Mouse (Mus musculus) stomach, embryonic 14.5 days (tissue): ENCODE data around the gene Sertad2. TPM values are rescaled to one million over a fixed set of nuclear protein-coding genes. Genes with fewer than 3 reads are reported as not detected.

ENCODE experiments used
- ATAC-seq: fragments of 200-750 bp; cut with Nextera tagmentation; 2 replicates; pipeline ENCODE4 v1.8.0; 2017; ENCODE audit warnings: low read depth, moderate TSS enrichment; ENCODE audit not compliant: insufficient number of reproducible peaks, insufficient read depth, low FRiP score
- H3K27ac ChIP-seq: fragments of 300-500 bp; sonication (generic); 2 replicates; pipeline ENCODE4 v1.5.1; 2014; ENCODE audit warnings: mild to moderate bottlenecking, low read length, moderate library complexity, mixed read lengths
- H3K27me3 ChIP-seq: fragments of 300-500 bp; sonication (generic); 2 replicates; pipeline ENCODE4 v1.6.1; 2014; ENCODE audit warnings: low read length, control low read depth, mixed read lengths; ENCODE audit not compliant: control insufficient read depth, insufficient read depth
- H3K36me3 ChIP-seq: fragments of 300-500 bp; sonication (generic); 2 replicates; pipeline ENCODE4 v1.6.1; 2014; ENCODE audit warnings: mild to moderate bottlenecking, control low read depth, low read length, moderate library complexity, mixed read lengths; ENCODE audit not compliant: control insufficient read depth, insufficient read depth
- H3K4me1 ChIP-seq: fragments of 300-500 bp; sonication (generic); 2 replicates; pipeline ENCODE4 v1.6.1; 2014; ENCODE audit warnings: low read length, control low read depth, mixed read lengths; ENCODE audit not compliant: control insufficient read depth, insufficient read depth
- H3K4me2 ChIP-seq: fragments of 300-500 bp; sonication (generic); replicated peaks from 2 replicates; pipeline ENCODE4 v1.6.1; 2014; ENCODE audit warnings: low read depth, low read length, control low read depth
- H3K4me3 ChIP-seq: fragments of 300-500 bp; sonication (generic); 2 replicates; pipeline ENCODE4 v1.5.1; 2014; ENCODE audit warnings: low read depth, low read length, control low read depth
- H3K9ac ChIP-seq: fragments of 300-500 bp; sonication (generic); replicated peaks from 2 replicates; pipeline ENCODE4 v1.6.1; 2014; ENCODE audit warnings: low read depth, mild to moderate bottlenecking, control low read depth, low read length, moderate library complexity, mixed read lengths
- H3K9me3 ChIP-seq: fragments of 300-500 bp; sonication (generic); 2 replicates; pipeline ENCODE4 v1.6.1; 2016; ENCODE audit warnings: low read depth, low read length, control low read depth; ENCODE audit not compliant: control insufficient read depth
- WGBS: fragments of 180-500 bp; shearing (Covaris S2); extraction: QIAGEN DNeasy Blood & Tissue Kit; methylation state at CpG from one replicate; pipeline ENCODE4 v1.1.7; 2014; 5-methylcytosine and 5-hydroxymethylcytosine counted together
- polyA plus RNA-seq: library from polyadenylated mRNA; unstranded; fragments of >200 nt; fragmentation: Nextera tagmentation; extraction: Ambion mirVana; gene quantifications from 2 replicates; pipeline ENCODE4 v1.2.1, GENCODE M21; 2014

Gene Sertad2
- polyA plus RNA-seq, 1 experiment from 2014 or later: 32.6 TPM

DNA sequence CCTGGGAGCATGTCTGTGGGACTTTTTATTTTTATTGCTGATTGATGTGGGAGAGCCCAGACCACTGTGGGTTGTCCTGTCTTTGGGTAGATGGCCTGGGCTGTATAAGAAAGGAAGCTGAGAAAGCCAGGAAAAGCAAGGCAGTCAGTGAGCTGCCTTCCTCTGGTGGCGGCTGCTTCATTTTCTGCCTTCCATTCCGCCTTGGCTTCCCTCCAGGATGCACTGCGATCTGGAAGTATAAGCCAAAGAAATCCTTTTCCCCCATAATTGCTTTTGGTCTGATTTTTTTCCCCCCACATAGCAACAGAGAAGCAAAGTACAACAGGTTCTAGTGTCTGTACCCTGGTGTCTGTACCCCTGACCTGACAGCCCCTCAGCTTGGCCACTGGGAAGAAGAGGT is 116.0 kb downstream of the Sertad2 start:
- 57% methylated on average over 3 of the region's 3 CpGs for WGBS

GRCm38 (mm10) chr11:20660111-20661097 is 117.4 kb downstream of the Sertad2 start:
- H3K4me1 ChIP-seq: peaks cover 17% of the 10 kb centered on the region
- H3K9me3 ChIP-seq: no peaks in the 10 kb centered on the region
- H3K4me2 ChIP-seq: no peak overlapping the region
- no peaks in the 10 kb centered on the region for H3K36me3 ChIP-seq
- H3K27me3 ChIP-seq: no peaks in the 10 kb centered on the region
- no peak overlapping the region for H3K4me3 ChIP-seq
- ATAC-seq: no peak
- H3K9ac ChIP-seq: no peak overlapping the region
- WGBS: 70% methylated on average over 14 of the region's 14 CpGs
- H3K27ac ChIP-seq: no peak overlapping the region

More for the DNA sequence above, 116.0 kb downstream of the Sertad2 start:
- Histone ChIP-seq H3K27me3 (no peaks in the 10 kb centered on the region), H3K27ac (0 out of 2 replicates have a peak overlapping the region, but pooled peaks have one; percentile 4), H3K9ac (no peak overlapping the region), H3K4me3 (no peak overlapping the region), H3K4me2 (no peak overlapping the region), H3K36me3 (no peaks in the 10 kb centered on the region; the same call in 1 of the 2 replicates), H3K4me1 (peaks cover 25% of the 10 kb centered on the region), H3K9me3 (no peaks in the 10 kb centered on the region)
- no peak for ATAC-seq

DNA sequence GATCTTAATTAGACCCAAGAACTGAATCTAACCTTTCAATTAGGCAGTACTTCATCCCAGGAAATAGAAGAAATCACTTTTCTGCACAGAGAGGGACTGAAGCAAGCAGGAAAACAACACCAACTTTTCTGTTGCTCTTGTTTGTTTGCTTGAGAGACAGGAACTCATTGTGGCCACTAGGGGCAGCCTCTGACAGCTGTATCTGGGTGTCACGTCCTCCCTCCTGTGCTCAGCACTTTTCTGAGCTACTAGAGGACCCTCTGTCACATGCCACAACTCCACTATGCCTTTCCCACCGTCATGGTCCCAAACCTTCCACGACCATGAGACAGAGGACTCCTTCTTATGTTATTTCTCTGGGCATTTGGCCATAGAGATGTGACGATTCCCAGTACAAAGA is 118.6 kb downstream of the Sertad2 start:
- Histone ChIP-seq H3K4me3 (no peak overlapping the region), H3K36me3 (no peaks in the 10 kb centered on the region), H3K27ac (no peak overlapping the region), H3K27me3 (no peaks in the 10 kb centered on the region), H3K9me3 (no peaks in the 10 kb centered on the region), H3K4me1 (peaks cover 4% of the 10 kb centered on the region; the same call in 1 of the 2 replicates), H3K4me2 (no peak overlapping the region), H3K9ac (no peak overlapping the region)
- 48% methylated on average over 4 of the region's 4 CpGs for WGBS
- no peak for ATAC-seq

- no peak overlapping the region for H3K27ac ChIP-seq
- 64% methylated on average over 7 of the region's 7 CpGs for WGBS
- peak; percentile 56; the same call in 1 of the 2 replicates for ATAC-seq
- H3K4me2 ChIP-seq: no peak overlapping the region
- H3K4me1 ChIP-seq: no peaks in the 10 kb centered on the region
- no peak overlapping the region for H3K9ac ChIP-seq
- no peak overlapping the region for H3K4me3 ChIP-seq
- no peaks in the 10 kb centered on the region for H3K27me3 ChIP-seq
- H3K36me3 ChIP-seq: no peaks in the 10 kb centered on the region
- no peaks in the 10 kb centered on the region for H3K9me3 ChIP-seq
Measured at GRCm38 (mm10) chr11:20662811-20663210, 119.8 kb downstream of the Sertad2 start.

DNA sequence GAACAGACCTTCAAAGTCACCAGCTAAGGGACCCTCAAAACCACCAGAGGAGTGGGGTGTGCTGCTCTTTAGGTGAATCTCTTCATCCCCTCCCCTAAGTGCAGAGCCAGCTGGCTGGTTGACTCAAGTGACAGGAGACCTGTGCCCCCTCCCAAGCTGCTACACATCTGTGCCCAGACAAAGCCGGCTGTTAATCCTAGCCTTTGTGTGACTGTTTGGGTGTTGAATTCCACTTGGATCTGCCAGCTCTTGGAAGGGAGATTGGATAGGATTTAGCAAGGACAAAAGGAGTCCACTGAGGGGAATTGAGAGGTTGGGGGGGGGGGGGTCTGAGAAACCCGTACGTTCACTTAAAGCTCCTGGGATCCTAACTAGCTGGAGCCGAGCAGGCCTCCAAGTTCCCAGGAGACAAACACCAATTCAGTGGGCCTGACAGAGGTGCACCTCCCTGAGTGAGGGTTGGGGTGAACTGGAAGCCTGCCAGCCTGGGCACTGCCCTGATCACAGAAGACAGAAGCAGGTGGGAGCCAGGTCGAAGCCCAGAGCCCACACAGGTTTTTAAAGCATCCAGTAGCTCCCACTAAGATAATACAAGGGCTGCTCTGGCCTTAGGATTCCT is 120.6 kb downstream of the Sertad2 start:
- no peaks in the 10 kb centered on the region for H3K4me1 ChIP-seq
- no peak overlapping the region for H3K4me3 ChIP-seq
- ATAC-seq: no peak
- no peaks in the 10 kb centered on the region for H3K36me3 ChIP-seq
- no peak overlapping the region for H3K4me2 ChIP-seq
- 49% methylated on average over 5 of the region's 5 CpGs for WGBS
- no peaks in the 10 kb centered on the region for H3K9me3 ChIP-seq
- H3K9ac ChIP-seq: no peak overlapping the region
- H3K27ac ChIP-seq: no peak overlapping the region
- H3K27me3 ChIP-seq: no peaks in the 10 kb centered on the region

DNA sequence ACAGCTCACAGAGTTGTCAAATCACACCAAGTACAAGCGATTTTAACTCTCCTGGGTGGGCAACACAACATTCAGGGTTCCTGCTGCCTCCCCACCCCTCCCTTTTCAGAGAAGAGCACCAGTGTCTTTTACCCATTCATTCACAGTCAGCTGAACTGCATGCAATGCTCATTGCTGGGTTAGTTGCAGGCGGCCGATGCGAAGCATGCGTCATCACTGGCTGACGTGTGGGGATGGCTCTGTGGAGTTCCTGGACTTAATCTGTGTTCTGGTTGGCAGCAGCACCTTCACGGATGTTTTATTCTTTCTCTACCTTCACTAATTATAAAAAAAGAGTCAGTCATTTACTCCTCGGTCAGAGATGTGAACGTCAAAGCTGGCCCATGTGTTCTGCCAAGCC is 121.8 kb downstream of the Sertad2 start:
- Histone ChIP-seq H3K36me3 (no peaks in the 10 kb centered on the region), H3K4me3 (no peak overlapping the region), H3K27ac (no peak overlapping the region), H3K27me3 (no peaks in the 10 kb centered on the region), H3K9me3 (no peaks in the 10 kb centered on the region), H3K4me1 (no peaks in the 10 kb centered on the region), H3K9ac (no peak overlapping the region), H3K4me2 (no peak overlapping the region)
- WGBS: 76% methylated on average over 9 of the region's 9 CpGs
- ATAC-seq: no peak

GRCm38 (mm10) chr11:20671789-20672392 is 128.8 kb downstream of the Sertad2 start:
- Histone ChIP-seq H3K9ac (no peak overlapping the region), H3K27me3 (no peaks in the 10 kb centered on the region), H3K27ac (no peak overlapping the region), H3K36me3 (no peaks in the 10 kb centered on the region), H3K9me3 (no peaks in the 10 kb centered on the region), H3K4me1 (no peaks in the 10 kb centered on the region), H3K4me3 (no peak overlapping the region), H3K4me2 (no peak overlapping the region)
- WGBS: 48% methylated on average over 6 of the region's 6 CpGs
- no peak for ATAC-seq

- H3K27ac ChIP-seq: no peak overlapping the region
- no peak overlapping the region for H3K4me3 ChIP-seq
- no peaks in the 10 kb centered on the region for H3K4me1 ChIP-seq
- ATAC-seq: no peak
- H3K9ac ChIP-seq: no peak overlapping the region
- 61% methylated on average over 6 of the region's 6 CpGs for WGBS
- no peaks in the 10 kb centered on the region for H3K36me3 ChIP-seq
- H3K27me3 ChIP-seq: no peaks in the 10 kb centered on the region
- H3K9me3 ChIP-seq: no peaks in the 10 kb centered on the region
- no peak overlapping the region for H3K4me2 ChIP-seq
Measured at GRCm38 (mm10) chr11:20672513-20672912, 129.5 kb downstream of the Sertad2 start.
